ENCODE assay signal across 8 mouse cellular contexts in the genomic region with DNA sequence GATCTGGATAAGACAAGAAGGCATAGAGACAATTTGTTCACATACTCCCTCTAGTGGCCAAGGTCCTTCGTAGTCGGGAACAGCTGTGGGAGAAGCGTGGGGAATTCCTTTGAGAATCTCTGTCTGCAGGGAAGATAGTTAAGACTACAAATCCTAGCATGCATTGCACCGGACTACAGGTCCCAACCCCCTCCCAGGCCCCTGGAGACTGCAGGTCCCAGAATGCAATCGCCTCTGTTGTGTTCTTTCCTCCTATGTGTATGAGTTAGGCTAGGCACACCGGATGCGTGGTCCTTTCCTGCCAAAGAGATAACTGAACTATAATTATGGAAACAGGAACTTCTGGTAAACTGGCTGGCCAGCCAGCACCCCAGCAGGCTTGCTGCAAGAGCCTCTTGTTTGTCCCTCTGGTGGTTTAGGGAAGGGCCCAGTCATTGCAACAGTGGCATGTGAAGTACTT. TPM values are rescaled to one million over a fixed set of nuclear protein-coding genes. Genes with fewer than 3 reads are reported as not detected.
DNase-seq lines count a peak whose midpoint lies in the region; ATAC-seq and TF ChIP-seq lines count a peak whose summit lies in the region.

No protein-coding gene starts in this region.

- TF ChIP-seq CTCF in liver, postnatal 0 days (IDR thresholded peaks at IDR 0.05; ENCODE audit: low read depth) = peak; percentile 77

- peaks cover 36% of the 10 kb centered on the region for H3K4me1 ChIP-seq in forebrain, embryonic 15.5 days
- peaks cover 63% of the 10 kb centered on the region for H3K4me1 ChIP-seq in liver, postnatal 0 days (ENCODE audit: insufficient read depth)
- peaks cover 56% of the 10 kb centered on the region for H3K4me1 ChIP-seq in neural tube, embryonic 13.5 days (replicated peaks)

- intact Hi-C loops in heart, postnatal 25 days (cut with DNase I) = loop anchor here (1.0 kb wide), 1 partner anchor 31 kb away; no protein-coding TSS in a partner anchor

- peak; percentile 100 for DNase-seq in MEL-GATA-1-ER (ENCODE audit: extremely low read depth, low read depth)
- DNase-seq in cerebellum, adult 11-12 months = peak; percentile 92
- peak; percentile 92 for DNase-seq in heart, postnatal 25 days (ENCODE audit: low spot score)
- DNase-seq in layer of hippocampus, adult 11-12 months (ENCODE audit: low spot score) = peak; percentile 94
- peak; percentile 79 for DNase-seq in liver, postnatal 0 days
- DNase-seq in testis, postnatal 14 days (ENCODE audit: low spot score) = peak; percentile 86

- no peak overlapping the region for H3K9ac ChIP-seq in forebrain, embryonic 15.5 days (replicated peaks)
- H3K9ac ChIP-seq in liver, postnatal 0 days (replicated peaks) = no peak overlapping the region
- H3K9ac ChIP-seq in neural tube, embryonic 13.5 days = no peak overlapping the region; the same call in 1 of the 2 replicates

- no peak overlapping the region for H3K4me3 ChIP-seq in forebrain, embryonic 15.5 days
- peak overlapping the region; percentile 48; the same call in 1 of the 2 replicates for H3K4me3 ChIP-seq in liver, postnatal 0 days (ENCODE audit: low read depth, low read length)
- H3K4me3 ChIP-seq in neural tube, embryonic 13.5 days = 0 out of 2 replicates have a peak overlapping the region, but pooled peaks have one; percentile 13

- no peaks in the 10 kb centered on the region for H3K9me3 ChIP-seq in forebrain, embryonic 15.5 days
- H3K9me3 ChIP-seq in liver, postnatal 0 days (ENCODE audit: low read length) = no peaks in the 10 kb centered on the region
- no peaks in the 10 kb centered on the region for H3K9me3 ChIP-seq in neural tube, embryonic 13.5 days

- TF ChIP-seq EP300 in liver, postnatal 0 days (IDR thresholded peaks at IDR 0.05; ENCODE audit: low read depth) = peak; percentile 73

- H3K27me3 ChIP-seq in forebrain, embryonic 15.5 days = no peaks in the 10 kb centered on the region
- no peaks in the 10 kb centered on the region for H3K27me3 ChIP-seq in liver, postnatal 0 days (ENCODE audit: insufficient read depth, low read length)
- no peaks in the 10 kb centered on the region for H3K27me3 ChIP-seq in neural tube, embryonic 13.5 days

- 0 out of 2 replicates have a peak overlapping the region, but pooled peaks have one; percentile 2 for H3K4me2 ChIP-seq in forebrain, embryonic 15.5 days (replicated peaks)
- H3K4me2 ChIP-seq in liver, postnatal 0 days (ENCODE audit: low read depth, low read length) = peak overlapping the region; percentile 69
- peak overlapping the region; percentile 46 for H3K4me2 ChIP-seq in neural tube, embryonic 13.5 days

- H3K27ac ChIP-seq in forebrain, embryonic 15.5 days (replicated peaks) = peak overlapping the region; percentile 68
- peak overlapping the region; percentile 83 for H3K27ac ChIP-seq in liver, postnatal 0 days (ENCODE audit: low read depth)
- peak overlapping the region; percentile 59 for H3K27ac ChIP-seq in neural tube, embryonic 13.5 days (replicated peaks)

- WGBS in forebrain, embryonic 15.5 days = 2% methylated on average over 7 of the region's 7 CpGs
- 0% methylated on average over 7 of the region's 7 CpGs for WGBS in liver, postnatal 0 days (ENCODE audit: insufficient replicate concordance)
- 6% methylated on average over 7 of the region's 7 CpGs for WGBS in neural tube, embryonic 13.5 days

- peak; percentile 92 for ATAC-seq in forebrain, embryonic 15.5 days (replicated peaks)
- ATAC-seq in liver, postnatal 0 days = peak; percentile 80
- peak; percentile 84 for ATAC-seq in neural tube, embryonic 13.5 days (ENCODE audit: low read depth)

- no peaks in the 10 kb centered on the region for H3K36me3 ChIP-seq in forebrain, embryonic 15.5 days
- H3K36me3 ChIP-seq in liver, postnatal 0 days (replicated peaks; ENCODE audit: insufficient read depth, low read length) = peaks cover 11% of the 10 kb centered on the region
- no peaks in the 10 kb centered on the region for H3K36me3 ChIP-seq in neural tube, embryonic 13.5 days

RNA-seq across cellular contexts. Expression of a gene that starts 2.8 kb away (rescaled TPM):
- polyA plus RNA-seq in forebrain, embryonic 15.5 days (2015; fragmentation: Nextera tagmentation; extraction: Ambion mirVana) = 12.0 and 12.9 TPM in 2 replicates
- total RNA-seq in heart, postnatal 25 days (2021) = 10 to 100 TPM; 27.6 to 29.7 TPM
- 25.3 and 30.9 TPM in 2 replicates for polyA plus RNA-seq in liver, postnatal 0 days (2015; fragmentation: Nextera tagmentation; extraction: Ambion mirVana)
- 30.7 and 43.9 TPM in 2 replicates for polyA plus RNA-seq in neural tube, embryonic 13.5 days (2015; fragmentation: Nextera tagmentation; extraction: Ambion mirVana)

RNA-seq across cellular contexts. Expression of a gene that starts 5.2 kb away (rescaled TPM):
- 5.1 and 5.5 TPM in 2 replicates for polyA plus RNA-seq in forebrain, embryonic 15.5 days (2015; fragmentation: Nextera tagmentation; extraction: Ambion mirVana)
- total RNA-seq in heart, postnatal 25 days (2021) = 10 to 100 TPM; 21.1 to 22.6 TPM
- 56.9 and 57.7 TPM in 2 replicates for polyA plus RNA-seq in liver, postnatal 0 days (2015; fragmentation: Nextera tagmentation; extraction: Ambion mirVana)
- 11.4 and 11.9 TPM in 2 replicates for polyA plus RNA-seq in neural tube, embryonic 13.5 days (2015; fragmentation: Nextera tagmentation; extraction: Ambion mirVana)

RNA-seq across cellular contexts. Expression of a gene that starts 8.4 kb away (rescaled TPM):
- polyA plus RNA-seq in forebrain, embryonic 15.5 days (2015; fragmentation: Nextera tagmentation; extraction: Ambion mirVana) = 243 and 273 TPM in 2 replicates
- total RNA-seq in heart, postnatal 25 days (2021) = 100 to 1,000 TPM; 142 to 150 TPM
- 263 and 277 TPM in 2 replicates for polyA plus RNA-seq in liver, postnatal 0 days (2015; fragmentation: Nextera tagmentation; extraction: Ambion mirVana)
- 258 and 278 TPM in 2 replicates for polyA plus RNA-seq in neural tube, embryonic 13.5 days (2015; fragmentation: Nextera tagmentation; extraction: Ambion mirVana)

RNA-seq across cellular contexts. Expression of a gene that starts 27.5 kb away (rescaled TPM):
- 23.2 and 23.9 TPM in 2 replicates for polyA plus RNA-seq in forebrain, embryonic 15.5 days (2015; fragmentation: Nextera tagmentation; extraction: Ambion mirVana)
- 1 to 10 TPM; 5.9 to 6.8 TPM for total RNA-seq in heart, postnatal 25 days (2021)
- 3.1 and 3.2 TPM in 2 replicates for polyA plus RNA-seq in liver, postnatal 0 days (2015; fragmentation: Nextera tagmentation; extraction: Ambion mirVana)
- 25.8 and 29.3 TPM in 2 replicates for polyA plus RNA-seq in neural tube, embryonic 13.5 days (2015; fragmentation: Nextera tagmentation; extraction: Ambion mirVana)

RNA-seq across cellular contexts. Expression of a gene that starts 29.4 kb away (rescaled TPM):
- polyA plus RNA-seq in forebrain, embryonic 15.5 days (2015; fragmentation: Nextera tagmentation; extraction: Ambion mirVana) = 15.9 and 18.5 TPM in 2 replicates
- total RNA-seq in heart, postnatal 25 days (2021) = under 1 TPM; 0.39 to 0.53 TPM
- 18.7 and 22.8 TPM in 2 replicates for polyA plus RNA-seq in liver, postnatal 0 days (2015; fragmentation: Nextera tagmentation; extraction: Ambion mirVana)
- 33.7 and 38.1 TPM in 2 replicates for polyA plus RNA-seq in neural tube, embryonic 13.5 days (2015; fragmentation: Nextera tagmentation; extraction: Ambion mirVana)

Comparison
In these comparisons a context has a peak if more than half of its experiments do, and no peak if none do; other contexts are left out.
1. H3K4me2 ChIP-seq: peak in every context shown above with its lines; median percentile 69 in liver, postnatal 0 days; 46 in neural tube, embryonic 13.5 days; 2 in forebrain, embryonic 15.5 days.